Mouse (Mus musculus) embryonic facial prominence, embryonic 14.5 days (tissue): ENCODE measurements at regions not wholly inside any gene's neighbourhood (a gene's known extent, or its start where the extent isn't known, plus 50 kb on each side); places are given as distances from the start of the nearest gene placed in this dataset.

Source experiments
- ATAC-seq: fragments of 200-750 bp; cut with Nextera tagmentation; 2 replicates; pipeline ENCODE4 v1.8.0; 2017; ENCODE audit warnings: low read depth, moderate number of reproducible peaks, moderate TSS enrichment
- DNase-seq: peaks from one replicate; pipeline ENCODE4 v3.0.0-alpha.2; 2015; ENCODE audit warnings: low spot score
- H3K27ac ChIP-seq: fragments of 300-500 bp; sonication (generic); replicated peaks from 2 replicates; pipeline ENCODE4 v1.5.1; 2014; ENCODE audit warnings: low read depth, mild to moderate bottlenecking, low read length, moderate library complexity
- H3K27me3 ChIP-seq: fragments of 300-500 bp; sonication (generic); replicated peaks from 2 replicates; pipeline ENCODE4 v1.6.1; 2014; ENCODE audit warnings: low read length; ENCODE audit not compliant: control insufficient read depth, insufficient read depth
- H3K36me3 ChIP-seq: fragments of 300-500 bp; sonication (generic); 2 replicates; pipeline ENCODE4 v1.6.1; 2014; ENCODE audit warnings: low read length, mixed read lengths; ENCODE audit not compliant: control insufficient read depth, insufficient read depth
- H3K4me1 ChIP-seq: fragments of 300-500 bp; sonication (generic); 2 replicates; pipeline ENCODE4 v1.6.1; 2014; ENCODE audit warnings: antibody characterized with exemption, low read length; ENCODE audit not compliant: control insufficient read depth, insufficient read depth
- H3K4me2 ChIP-seq: fragments of 300-500 bp; sonication (generic); 2 replicates; pipeline ENCODE4 v1.6.1; 2014; ENCODE audit warnings: low read depth, mild to moderate bottlenecking, low read length, moderate library complexity, mixed read lengths
- H3K4me3 ChIP-seq: fragments of 300-500 bp; sonication (generic); 2 replicates; pipeline ENCODE4 v1.5.1; 2014; ENCODE audit warnings: low read depth, mild to moderate bottlenecking, low read length
- H3K9ac ChIP-seq: fragments of 300-500 bp; sonication (generic); 2 replicates; pipeline ENCODE4 v1.6.1; 2014; ENCODE audit warnings: low read depth, mild to moderate bottlenecking, low read length, moderate library complexity, mixed read lengths
- H3K9me3 ChIP-seq: fragments of 300-500 bp; sonication (generic); 2 replicates; pipeline ENCODE4 v1.6.1; 2016; ENCODE audit warnings: low read length; ENCODE audit not compliant: control insufficient read depth
- WGBS: fragments of 180-500 bp; shearing (Covaris S2); extraction: QIAGEN DNeasy Blood & Tissue Kit; methylation state at CpG from one replicate; pipeline ENCODE4 v1.1.7; 2014; 5-methylcytosine and 5-hydroxymethylcytosine counted together

DNA sequence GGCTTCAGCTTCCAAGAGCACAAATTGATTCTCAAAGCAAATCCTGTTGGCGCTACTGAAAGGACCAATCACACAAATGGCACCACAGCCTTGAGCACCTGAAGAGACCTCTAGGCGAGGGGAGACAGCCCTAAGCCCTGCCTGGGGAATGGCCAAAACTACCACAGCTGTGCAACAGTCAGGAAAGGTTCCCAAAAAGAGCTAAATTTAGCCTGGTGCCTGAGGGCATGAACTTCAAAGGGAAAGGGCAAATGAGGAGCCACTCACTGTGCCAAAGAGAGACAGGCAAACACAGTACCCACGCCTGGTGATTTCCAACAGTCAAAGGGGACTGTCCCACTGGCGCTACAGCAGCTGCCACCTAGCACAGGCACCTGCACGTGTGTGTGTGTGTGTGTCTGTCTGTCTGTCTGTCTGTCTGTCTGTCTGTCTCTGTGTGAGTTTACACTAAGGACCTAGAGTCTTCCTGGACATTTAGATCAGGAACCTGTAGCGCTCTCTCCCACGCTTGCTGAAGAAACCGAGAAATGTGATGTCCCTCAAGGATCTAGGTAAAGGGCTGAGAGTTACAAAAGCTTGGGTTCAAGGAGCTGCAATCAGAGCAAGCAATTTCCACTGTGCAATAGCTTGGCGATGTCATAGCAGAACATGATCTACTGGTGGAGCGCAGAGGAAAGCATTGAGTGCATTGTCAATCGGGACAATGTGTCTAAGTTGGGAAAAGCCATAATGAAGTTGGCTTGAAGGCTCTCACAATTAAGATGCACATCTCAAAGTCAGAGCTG is 90.8 kb upstream of the Teddm2 start:
- H3K9ac ChIP-seq: no peak overlapping the region
- 85% methylated on average over 10 of the region's 11 CpGs for WGBS
- H3K4me1 ChIP-seq: no peaks in the 10 kb centered on the region
- H3K27ac ChIP-seq: no peak overlapping the region
- H3K9me3 ChIP-seq: no peaks in the 10 kb centered on the region
- no peak overlapping the region for H3K4me2 ChIP-seq
- ATAC-seq (no peak), DNase-seq (no peak)
- H3K4me3 ChIP-seq: no peak overlapping the region
- no peaks in the 10 kb centered on the region for H3K27me3 ChIP-seq
- no peaks in the 10 kb centered on the region for H3K36me3 ChIP-seq

DNA sequence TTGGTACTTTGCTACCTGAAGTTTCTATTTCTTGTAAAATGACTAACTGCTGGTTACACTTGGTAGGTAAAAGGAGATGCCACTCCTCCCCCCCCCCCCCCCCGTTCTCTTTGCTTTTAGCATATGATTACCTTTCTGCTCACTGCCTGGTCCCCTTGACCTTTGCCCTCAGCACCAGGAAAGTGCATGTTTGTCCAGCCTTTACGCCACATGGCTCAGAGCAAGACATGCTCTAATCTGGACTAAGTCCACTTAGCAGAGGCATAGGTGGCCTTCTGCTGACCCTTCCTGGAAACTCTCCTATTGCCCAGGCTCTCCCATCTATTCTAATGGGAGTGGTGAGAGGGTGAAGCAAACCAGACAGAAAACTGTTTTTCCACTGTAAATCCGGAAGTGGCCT is 92.4 kb upstream of the Teddm2 start:
- ATAC-seq (no peak), DNase-seq (no peak)
- Histone ChIP-seq H3K9me3 (no peaks in the 10 kb centered on the region), H3K4me1 (no peaks in the 10 kb centered on the region), H3K27ac (no peak overlapping the region), H3K36me3 (no peaks in the 10 kb centered on the region), H3K4me3 (no peak overlapping the region), H3K4me2 (no peak overlapping the region), H3K27me3 (no peaks in the 10 kb centered on the region), H3K9ac (no peak overlapping the region)
- 69% methylated on average over 3 of the region's 3 CpGs for WGBS

DNA sequence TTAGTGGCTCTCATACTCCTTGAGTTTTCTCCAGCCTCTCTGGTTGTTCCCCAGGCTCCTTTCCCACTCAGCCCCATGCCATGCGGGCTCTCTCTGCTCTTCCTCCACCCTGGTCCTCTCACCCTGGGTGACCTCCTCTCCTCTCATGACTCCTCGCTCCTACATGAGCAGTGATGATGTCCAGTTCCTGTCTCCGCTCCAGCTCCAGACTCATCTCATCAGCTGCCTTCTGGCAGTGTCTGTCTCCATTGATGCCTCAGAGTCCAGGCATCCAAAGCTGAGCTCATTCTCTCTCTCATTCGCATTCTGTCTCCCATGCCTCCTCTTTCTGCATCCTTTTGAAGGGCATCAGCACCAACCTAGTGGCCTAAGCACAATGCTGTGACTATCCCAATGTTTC is 94.8 kb upstream of the Teddm2 start:
- no peak overlapping the region for H3K27ac ChIP-seq
- no peaks in the 10 kb centered on the region for H3K36me3 ChIP-seq
- WGBS: 95% methylated on average over 4 of the region's 4 CpGs
- H3K9ac ChIP-seq: no peak overlapping the region
- H3K4me2 ChIP-seq: no peak overlapping the region
- no peaks in the 10 kb centered on the region for H3K4me1 ChIP-seq
- no peaks in the 10 kb centered on the region for H3K9me3 ChIP-seq
- ATAC-seq (no peak), DNase-seq (no peak)
- no peak overlapping the region for H3K4me3 ChIP-seq
- no peaks in the 10 kb centered on the region for H3K27me3 ChIP-seq

DNA sequence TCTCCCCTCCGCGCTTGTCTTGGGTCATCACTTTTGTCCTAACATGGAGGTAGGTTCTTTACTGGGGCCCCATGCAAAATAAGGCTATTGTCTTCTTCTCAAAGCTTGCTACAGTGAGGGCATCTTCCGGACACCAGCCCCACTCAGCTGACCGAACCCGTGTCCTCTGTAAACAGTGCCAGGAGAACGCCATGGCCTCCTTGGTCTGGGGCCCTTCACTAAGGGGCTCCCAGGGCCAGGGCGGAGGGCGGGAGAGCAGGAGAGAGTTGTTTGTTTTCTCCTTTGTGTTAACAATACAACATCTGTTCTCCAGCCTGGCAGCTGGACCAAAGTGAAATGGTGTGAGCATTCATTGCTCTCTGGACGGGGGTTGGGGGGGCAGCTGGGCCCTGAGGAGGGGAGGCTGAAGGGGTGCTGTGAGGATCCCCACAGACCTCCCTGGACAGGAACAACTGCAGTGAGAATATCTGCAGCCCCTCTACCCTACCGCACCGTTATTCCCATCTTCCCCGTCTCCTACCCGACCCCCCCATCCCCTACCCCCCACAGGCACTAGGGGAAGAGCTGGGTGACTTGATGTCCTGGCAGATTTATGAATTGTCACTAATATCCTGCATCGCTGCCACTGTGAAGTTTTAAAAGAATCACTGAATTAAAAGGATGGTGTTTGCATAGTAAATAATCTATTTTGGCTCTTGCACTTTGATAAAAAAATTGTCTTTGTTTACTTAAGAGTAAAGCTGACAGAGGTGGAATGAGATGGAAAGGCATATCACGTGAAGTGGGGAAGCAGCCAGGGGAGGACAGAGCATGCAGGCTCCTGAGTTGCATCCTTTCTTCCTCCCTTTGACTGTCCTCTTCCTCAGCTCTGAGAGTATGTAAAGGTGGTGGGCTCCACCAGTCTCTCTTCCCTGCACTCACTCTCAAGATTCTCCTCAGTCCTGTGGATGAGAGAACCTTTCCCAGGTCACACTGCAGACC is 97.5 kb upstream of the Teddm2 start:
- Histone ChIP-seq H3K27ac (no peak overlapping the region), H3K4me2 (no peak overlapping the region), H3K4me1 (no peaks in the 10 kb centered on the region), H3K4me3 (no peak overlapping the region), H3K36me3 (no peaks in the 10 kb centered on the region), H3K9me3 (no peaks in the 10 kb centered on the region), H3K27me3 (no peaks in the 10 kb centered on the region), H3K9ac (no peak overlapping the region)
- DNase-seq (no peak), ATAC-seq (no peak)
- WGBS: 62% methylated on average over 15 of the region's 15 CpGs

DNA sequence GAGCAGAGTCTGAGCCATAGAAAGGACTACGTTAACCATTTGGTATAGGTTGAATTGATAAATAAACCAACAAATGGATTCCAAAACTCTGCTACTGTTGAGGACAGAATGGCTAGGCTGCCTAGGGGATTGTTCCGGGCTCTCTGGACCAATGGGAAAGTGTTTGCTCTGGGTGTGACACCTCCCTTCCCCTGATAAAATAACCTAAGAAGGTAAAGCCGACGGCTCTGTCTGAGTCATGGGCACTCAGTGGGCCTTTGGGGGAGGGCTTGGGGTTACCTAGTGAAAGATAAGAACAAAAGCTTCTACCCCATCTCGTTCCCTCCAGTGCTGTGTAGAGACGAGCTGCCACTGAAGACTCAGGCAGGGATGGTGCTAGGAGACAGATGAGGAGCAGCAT is 99.7 kb upstream of the Teddm2 start:
- no peaks in the 10 kb centered on the region for H3K36me3 ChIP-seq
- no peaks in the 10 kb centered on the region for H3K27me3 ChIP-seq
- no peaks in the 10 kb centered on the region for H3K9me3 ChIP-seq
- DNase-seq (no peak), ATAC-seq (no peak)
- 69% methylated on average over 6 of the region's 6 CpGs for WGBS
- no peak overlapping the region for H3K4me2 ChIP-seq
- no peak overlapping the region for H3K27ac ChIP-seq
- H3K4me1 ChIP-seq: no peaks in the 10 kb centered on the region
- H3K9ac ChIP-seq: no peak overlapping the region
- H3K4me3 ChIP-seq: no peak overlapping the region

DNA sequence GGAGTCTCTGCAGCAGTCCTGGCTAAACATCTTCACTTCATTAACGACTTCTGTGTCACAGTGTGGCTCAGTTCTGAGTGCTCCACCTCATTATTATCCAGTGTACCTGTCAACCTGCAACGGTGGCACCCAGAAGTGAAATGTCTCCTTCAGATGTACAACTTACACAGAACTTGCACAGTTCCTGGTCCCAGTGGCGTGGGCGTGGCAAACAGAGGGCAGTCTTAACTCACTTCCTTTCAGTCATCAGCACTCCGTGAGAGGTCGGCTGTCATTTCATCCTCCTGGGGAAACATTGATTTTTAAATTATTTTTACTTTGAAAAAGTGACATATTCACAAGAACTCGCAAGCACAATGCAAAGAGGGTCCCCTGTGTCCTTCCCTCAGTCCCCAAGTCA is 103.6 kb upstream of the Teddm2 start:
- Histone ChIP-seq H3K9me3 (no peaks in the 10 kb centered on the region), H3K36me3 (no peaks in the 10 kb centered on the region), H3K27ac (no peak overlapping the region), H3K27me3 (no peaks in the 10 kb centered on the region), H3K4me3 (no peak overlapping the region), H3K9ac (no peak overlapping the region), H3K4me1 (no peaks in the 10 kb centered on the region), H3K4me2 (no peak overlapping the region)
- ATAC-seq (no peak), DNase-seq (no peak)
- 67% methylated on average over 7 of the region's 7 CpGs for WGBS

DNA sequence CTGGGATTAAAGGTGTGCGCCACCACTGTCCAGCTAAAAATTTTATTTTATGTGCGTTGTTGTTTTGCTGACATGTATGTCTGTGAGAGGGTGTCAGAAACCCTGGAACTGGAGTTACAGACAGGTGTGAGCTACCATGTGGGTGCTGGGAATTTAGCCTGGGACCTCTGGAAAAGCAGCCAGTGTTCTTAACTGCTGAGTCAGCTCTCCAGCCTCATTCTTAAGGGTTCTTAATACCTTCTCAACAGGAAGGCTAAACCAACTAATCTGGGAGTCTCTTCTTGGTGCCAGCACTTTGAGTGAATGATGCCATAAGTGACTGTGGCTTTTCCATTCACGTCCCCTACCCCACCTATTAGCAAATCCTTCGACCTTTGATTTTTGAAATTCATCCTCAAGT is 104.6 kb upstream of the Teddm2 start:
- WGBS: 94% methylated on average over 4 of the region's 4 CpGs
- Histone ChIP-seq H3K4me1 (no peaks in the 10 kb centered on the region), H3K9me3 (no peaks in the 10 kb centered on the region), H3K9ac (no peak overlapping the region), H3K27ac (no peak overlapping the region), H3K4me2 (no peak overlapping the region), H3K36me3 (no peaks in the 10 kb centered on the region), H3K4me3 (no peak overlapping the region), H3K27me3 (no peaks in the 10 kb centered on the region)
- no peak for DNase-seq
- ATAC-seq: no peak

DNA sequence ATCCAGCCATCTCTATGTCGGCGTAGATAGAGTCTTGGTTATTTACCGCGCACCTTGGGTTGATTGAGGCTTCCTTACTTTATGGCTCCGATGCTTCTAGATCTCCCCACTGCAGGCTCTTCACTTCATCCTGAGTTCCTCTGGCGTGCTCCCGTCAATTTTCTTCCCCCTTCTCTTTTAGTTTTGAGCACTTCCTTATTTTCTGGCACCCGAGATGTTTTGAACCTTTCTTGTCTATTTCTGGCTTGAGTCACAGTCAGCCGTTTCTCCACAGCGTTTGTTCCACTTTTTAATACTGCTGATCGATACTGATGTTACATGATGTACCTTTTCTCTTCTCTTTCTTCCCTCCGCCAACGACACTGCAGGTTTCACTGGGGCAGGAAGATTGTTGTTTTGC is 106.0 kb upstream of the Teddm2 start:
- ATAC-seq (no peak), DNase-seq (no peak)
- no peak overlapping the region for H3K9ac ChIP-seq

More for the DNA sequence above, 106.0 kb upstream of the Teddm2 start:
- no peaks in the 10 kb centered on the region for H3K36me3 ChIP-seq
- no peaks in the 10 kb centered on the region for H3K9me3 ChIP-seq
- WGBS: 83% methylated on average over 13 of the region's 13 CpGs
- H3K27ac ChIP-seq: no peak overlapping the region
- H3K4me3 ChIP-seq: no peak overlapping the region
- H3K27me3 ChIP-seq: no peaks in the 10 kb centered on the region
- H3K4me1 ChIP-seq: no peaks in the 10 kb centered on the region
- H3K4me2 ChIP-seq: no peak overlapping the region
